Mouse (Mus musculus): ENCODE results near the gene Megf11. TPM values are rescaled to one million over a fixed set of nuclear protein-coding genes. Genes with fewer than 3 reads are reported as not detected.

Gene Megf11
- polyA plus RNA-seq, 1 experiment from 2014 or later = 0.23 TPM

- Histone ChIP-seq H3K27me3 (peaks cover 12% of the 10 kb centered on the region; the same call in 1 of the 2 replicates), H3K9ac (no peak overlapping the region), H3K4me3 (replicated peaks) (no peak overlapping the region), H3K36me3 (no peaks in the 10 kb centered on the region), H3K9me3 (replicated peaks) (no peaks in the 10 kb centered on the region), H3K27ac (no peak overlapping the region), H3K4me2 (no peak overlapping the region), H3K4me1 (replicated peaks) (no peaks in the 10 kb centered on the region)
- no peak for ATAC-seq (ENCODE audit: low read depth)
- whole genome bisulfite sequencing (ENCODE audit: insufficient replicate concordance) = 26% methylated on average over 7 of the region's 7 CpGs
- DNase-seq = no peak
Measured at GRCm38 (mm10) chr9:64612121-64612983, 226.9 kb downstream of the Megf11 start.

DNA sequence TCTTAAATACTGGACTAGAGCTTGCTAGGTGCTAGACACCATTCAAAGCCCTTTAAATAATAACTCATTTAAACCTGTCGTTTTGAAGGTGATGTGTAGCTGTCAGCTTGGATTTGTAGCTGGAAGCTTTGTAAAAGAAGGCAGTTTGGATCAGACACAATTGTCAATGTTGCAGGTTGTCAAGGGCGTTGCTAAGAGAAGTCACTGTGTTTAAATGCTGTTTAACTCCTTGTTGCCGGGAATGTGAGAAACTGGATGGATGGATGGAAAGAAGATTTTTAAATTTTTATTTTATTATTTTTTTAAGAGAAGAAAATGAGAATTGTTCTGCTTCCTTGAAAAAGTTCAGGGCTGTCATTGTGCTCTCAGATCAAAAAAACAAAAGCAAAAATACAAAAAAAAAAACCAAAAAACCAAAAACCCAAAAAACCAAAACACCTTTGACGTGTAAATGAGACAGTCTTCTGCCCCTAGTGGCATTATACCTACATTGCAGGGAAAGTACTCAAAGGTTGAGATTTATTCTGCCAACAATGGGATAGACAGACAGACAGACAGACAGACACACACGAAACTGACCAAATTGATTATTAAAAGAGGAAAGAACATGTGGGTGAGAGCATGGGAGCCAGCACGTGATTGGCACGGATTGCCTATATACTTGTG is 227.7 kb downstream of the Megf11 start:
- no peak for DNase-seq
- no peak overlapping the region for H3K9ac ChIP-seq
- no peak overlapping the region for H3K4me3 ChIP-seq (replicated peaks)
- no peak for ATAC-seq (ENCODE audit: low read depth)
- WGBS (ENCODE audit: insufficient replicate concordance) = 46% methylated on average over 7 of the region's 7 CpGs
- no peaks in the 10 kb centered on the region for H3K36me3 ChIP-seq
- H3K27me3 ChIP-seq = peaks cover 12% of the 10 kb centered on the region; the same call in 1 of the 2 replicates
- H3K4me2 ChIP-seq = no peak overlapping the region
- no peaks in the 10 kb centered on the region for H3K4me1 ChIP-seq (replicated peaks)
- no peak overlapping the region for H3K27ac ChIP-seq
- H3K9me3 ChIP-seq (replicated peaks) = no peaks in the 10 kb centered on the region

DNA sequence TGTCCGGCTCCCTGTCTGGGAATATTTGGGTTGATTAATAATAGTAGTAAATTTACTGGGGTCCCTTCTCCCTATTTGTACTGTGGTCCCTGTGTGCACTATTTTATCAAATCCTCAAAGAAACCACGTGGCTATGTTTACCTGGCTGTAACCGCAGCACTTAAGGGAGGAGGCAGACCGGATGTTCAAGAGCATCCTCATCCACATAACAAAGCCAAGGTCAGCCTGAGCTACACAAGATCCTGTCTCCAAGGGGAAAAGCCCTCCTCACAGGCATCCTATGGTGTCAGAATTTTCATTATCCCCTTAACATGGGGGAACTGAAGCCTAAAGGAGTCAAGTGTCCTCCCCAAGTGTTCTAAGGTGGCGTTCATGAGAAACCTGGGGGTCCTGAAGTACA is 232.0 kb downstream of the Megf11 start:
- Histone ChIP-seq H3K4me2 (no peak overlapping the region), H3K36me3 (no peaks in the 10 kb centered on the region), H3K9me3 (replicated peaks) (no peaks in the 10 kb centered on the region), H3K9ac (no peak overlapping the region), H3K4me3 (replicated peaks) (no peak overlapping the region), H3K27ac (no peak overlapping the region), H3K27me3 (peaks cover 2% of the 10 kb centered on the region; the same call in 1 of the 2 replicates), H3K4me1 (replicated peaks) (no peaks in the 10 kb centered on the region)
- WGBS (ENCODE audit: insufficient replicate concordance) = 47% methylated on average over 5 of the region's 5 CpGs
- DNase-seq (no peak), ATAC-seq (ENCODE audit: low read depth) (no peak)

DNA sequence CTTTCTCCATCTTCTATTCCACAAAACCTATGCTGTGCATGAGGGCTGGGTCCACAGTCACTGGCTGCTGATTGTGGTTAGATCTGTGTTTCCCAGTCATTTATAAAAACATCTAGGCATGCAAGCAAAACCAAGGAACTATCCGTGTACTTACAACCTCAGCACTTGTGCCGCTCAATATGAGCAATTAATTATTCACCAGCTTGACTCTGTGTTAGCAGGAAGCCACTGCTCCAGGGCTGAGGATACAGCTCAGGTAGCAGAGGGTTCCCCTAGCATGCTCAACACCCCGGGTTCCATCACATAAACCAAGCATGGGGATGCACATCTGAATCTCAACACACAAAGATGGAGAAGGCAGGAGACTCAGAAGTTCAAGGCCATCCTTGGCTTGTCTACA is 233.0 kb downstream of the Megf11 start:
- Histone ChIP-seq H3K27me3 (no peaks in the 10 kb centered on the region; the same call in 1 of the 2 replicates), H3K4me2 (no peak overlapping the region), H3K27ac (no peak overlapping the region), H3K9ac (no peak overlapping the region), H3K9me3 (replicated peaks) (no peaks in the 10 kb centered on the region), H3K36me3 (no peaks in the 10 kb centered on the region), H3K4me3 (replicated peaks) (no peak overlapping the region), H3K4me1 (replicated peaks) (no peaks in the 10 kb centered on the region)
- DNase-seq (no peak), ATAC-seq (ENCODE audit: low read depth) (no peak)
- WGBS (ENCODE audit: insufficient replicate concordance) = 53% methylated on average over 3 of the region's 3 CpGs

- H3K27ac ChIP-seq = no peak overlapping the region
- H3K27me3 ChIP-seq = no peaks in the 10 kb centered on the region; the same call in 1 of the 2 replicates
- H3K4me3 ChIP-seq (replicated peaks) = no peak overlapping the region
- DNase-seq (no peak), ATAC-seq (ENCODE audit: low read depth) (no peak)
- H3K9ac ChIP-seq = no peak overlapping the region
- no peaks in the 10 kb centered on the region for H3K9me3 ChIP-seq (replicated peaks)
- no peaks in the 10 kb centered on the region for H3K4me1 ChIP-seq (replicated peaks)
- no peaks in the 10 kb centered on the region for H3K36me3 ChIP-seq
- 70% methylated on average over 10 of the region's 10 CpGs for WGBS (ENCODE audit: insufficient replicate concordance)
- no peak overlapping the region for H3K4me2 ChIP-seq
Measured at GRCm38 (mm10) chr9:64619440-64619839, 234.0 kb downstream of the Megf11 start.

DNA sequence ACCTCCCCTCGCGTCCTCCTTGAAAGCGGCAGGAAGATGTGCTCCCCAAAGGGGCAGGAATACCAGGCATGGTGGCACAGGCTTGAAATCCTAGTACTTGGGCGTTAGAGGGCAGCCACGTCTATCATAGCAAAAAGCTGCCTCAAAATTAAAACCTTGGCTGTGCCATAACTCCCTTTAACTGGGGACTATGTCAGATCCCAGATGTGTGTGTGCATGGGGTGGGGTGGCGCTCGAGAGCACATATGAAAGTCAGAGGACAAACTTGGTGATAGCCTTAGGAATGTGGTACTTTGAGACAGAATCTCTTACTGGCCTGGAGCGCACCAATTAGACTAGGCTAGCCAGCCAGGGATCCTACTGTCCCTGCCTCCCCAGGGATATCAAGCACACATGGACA is 235.2 kb downstream of the Megf11 start:
- ATAC-seq (ENCODE audit: low read depth) (no peak), DNase-seq (no peak)
- Histone ChIP-seq H3K4me3 (replicated peaks) (no peak overlapping the region), H3K9me3 (replicated peaks) (no peaks in the 10 kb centered on the region), H3K4me2 (no peak overlapping the region), H3K27ac (no peak overlapping the region), H3K36me3 (no peaks in the 10 kb centered on the region), H3K27me3 (no peaks in the 10 kb centered on the region; the same call in 1 of the 2 replicates), H3K9ac (no peak overlapping the region), H3K4me1 (replicated peaks) (no peaks in the 10 kb centered on the region)
- 59% methylated on average over 8 of the region's 8 CpGs for WGBS (ENCODE audit: insufficient replicate concordance)

- ATAC-seq (ENCODE audit: low read depth) (no peak), DNase-seq (no peak)
- Histone ChIP-seq H3K9me3 (replicated peaks) (no peaks in the 10 kb centered on the region), H3K27me3 (no peaks in the 10 kb centered on the region; the same call in 1 of the 2 replicates), H3K9ac (no peak overlapping the region), H3K4me1 (replicated peaks) (no peaks in the 10 kb centered on the region), H3K36me3 (no peaks in the 10 kb centered on the region), H3K4me2 (no peak overlapping the region), H3K27ac (no peak overlapping the region), H3K4me3 (replicated peaks) (no peak overlapping the region)
- WGBS (ENCODE audit: insufficient replicate concordance) = 56% methylated on average over 5 of the region's 5 CpGs
Measured at GRCm38 (mm10) chr9:64621499-64622296, 236.3 kb downstream of the Megf11 start.

DNA sequence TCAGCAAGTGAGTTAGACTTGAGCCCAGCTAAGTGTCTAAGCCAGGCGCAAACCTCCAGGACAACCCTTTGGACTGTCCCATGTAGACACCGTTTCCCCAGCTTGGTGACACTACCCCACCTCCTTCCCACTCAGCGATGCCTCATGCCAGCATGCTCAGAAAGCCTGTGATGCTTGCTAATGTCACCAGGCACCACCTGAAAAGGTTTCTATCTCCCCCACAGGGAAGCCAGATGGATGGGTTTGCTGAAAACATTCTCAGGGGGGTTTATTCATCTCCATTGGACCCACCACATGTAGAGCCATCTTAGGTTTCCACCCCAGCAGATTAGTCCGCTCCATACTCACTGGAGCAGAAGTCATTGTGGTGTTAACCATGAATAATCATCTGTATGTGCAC is 237.9 kb downstream of the Megf11 start:
- no peak overlapping the region for H3K4me3 ChIP-seq (replicated peaks)
- no peaks in the 10 kb centered on the region for H3K4me1 ChIP-seq (replicated peaks)
- no peak for DNase-seq
- no peak overlapping the region for H3K9ac ChIP-seq
- peaks cover 3% of the 10 kb centered on the region; the same call in 1 of the 2 replicates for H3K27me3 ChIP-seq
- 67% methylated on average over 4 of the region's 4 CpGs for WGBS (ENCODE audit: insufficient replicate concordance)
- no peak for ATAC-seq (ENCODE audit: low read depth)
- no peak overlapping the region for H3K27ac ChIP-seq
- no peaks in the 10 kb centered on the region for H3K9me3 ChIP-seq (replicated peaks)
- H3K4me2 ChIP-seq = no peak overlapping the region
- no peaks in the 10 kb centered on the region for H3K36me3 ChIP-seq

- ATAC-seq (ENCODE audit: low read depth) = no peak
- Histone ChIP-seq H3K36me3 (no peaks in the 10 kb centered on the region), H3K27ac (no peak overlapping the region), H3K9me3 (replicated peaks) (no peaks in the 10 kb centered on the region), H3K4me2 (no peak overlapping the region), H3K27me3 (0 out of 2 replicates have a peak, but pooled peaks cover 3% of the 10 kb centered on the region), H3K4me3 (replicated peaks) (no peak overlapping the region), H3K4me1 (replicated peaks) (no peaks in the 10 kb centered on the region), H3K9ac (no peak overlapping the region)
- DNase-seq = peak; percentile 31
- WGBS (ENCODE audit: insufficient replicate concordance) = 75% methylated on average over 8 of the region's 8 CpGs
Measured at GRCm38 (mm10) chr9:64624536-64624935, 239.1 kb downstream of the Megf11 start.

GRCm38 (mm10) chr9:64629802-64630201 is 244.4 kb downstream of the Megf11 start:
- Histone ChIP-seq H3K9ac (no peak overlapping the region), H3K4me3 (replicated peaks) (no peak overlapping the region), H3K4me2 (no peak overlapping the region), H3K4me1 (replicated peaks) (no peaks in the 10 kb centered on the region), H3K27me3 (0 out of 2 replicates have a peak, but pooled peaks cover 3% of the 10 kb centered on the region), H3K36me3 (no peaks in the 10 kb centered on the region), H3K9me3 (replicated peaks) (no peaks in the 10 kb centered on the region), H3K27ac (no peak overlapping the region)
- ATAC-seq (ENCODE audit: low read depth) (no peak), DNase-seq (no peak)
- 40% methylated on average over 1 of the region's 1 CpGs for WGBS (ENCODE audit: insufficient replicate concordance)

DNA sequence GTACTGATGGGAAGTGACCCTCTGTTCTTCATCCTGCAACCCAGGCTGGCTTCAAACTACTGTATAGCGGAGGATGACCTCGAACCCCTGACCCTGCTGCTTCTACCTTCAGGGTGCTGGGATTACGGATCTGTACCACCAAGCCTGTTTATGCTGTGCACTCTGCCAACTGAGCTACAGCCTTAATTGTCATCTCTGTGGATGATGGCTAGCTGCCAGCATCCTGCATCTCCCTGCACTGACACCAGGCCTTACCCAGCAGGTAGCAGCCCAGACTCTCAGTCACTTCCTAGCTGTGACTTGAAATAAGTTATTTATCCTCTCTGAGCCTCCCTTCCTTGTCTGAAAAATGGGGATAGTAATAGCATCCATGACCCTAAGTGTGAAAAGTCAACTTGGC is 247.7 kb downstream of the Megf11 start:
- H3K4me2 ChIP-seq = no peak overlapping the region
- 75% methylated on average over 3 of the region's 3 CpGs for WGBS (ENCODE audit: insufficient replicate concordance)
- ATAC-seq (ENCODE audit: low read depth) = no peak
- H3K4me1 ChIP-seq (replicated peaks) = peaks cover 4% of the 10 kb centered on the region
- no peaks in the 10 kb centered on the region for H3K9me3 ChIP-seq (replicated peaks)
- H3K27me3 ChIP-seq = peaks cover 19% of the 10 kb centered on the region
- H3K27ac ChIP-seq = no peak overlapping the region
- no peaks in the 10 kb centered on the region for H3K36me3 ChIP-seq
- no peak for DNase-seq
- H3K4me3 ChIP-seq (replicated peaks) = no peak overlapping the region
- no peak overlapping the region for H3K9ac ChIP-seq
